Mouse (Mus musculus): ENCODE results near the gene Hspa1a. TPM values are rescaled to one million over a fixed set of nuclear protein-coding genes. Genes with fewer than 3 reads are reported as not detected.
A peak's percentile ranks its signal among the peaks of the same experiment; 100 is the strongest.
"Not testable (repeated sequence)": the region's sequence is repeated elsewhere in the genome, so short reads cannot be mapped to it uniquely, and the experiment has no call there.

Gene Hspa1a
- total RNA-seq, 2 experiments from 2014 or later, result 2.9 to 7.7 TPM

- DNase-seq (ENCODE audit: low spot score), result no peak
- intact Hi-C loops (cut with DNase I), result no loop called here
Observed at GRCm38 (mm10) chr17:34975581-34976492, 3.9 kb upstream of the Hspa1a start.

- intact Hi-C loops (cut with DNase I); DNase-seq (ENCODE audit: low spot score): not testable (repeated sequence)
Observed at GRCm38 (mm10) chr17:34971694-34972068, 275 bp downstream of the Hspa1a start.

- intact Hi-C loops (cut with DNase I); DNase-seq (ENCODE audit: low spot score): not testable (repeated sequence)
Observed at GRCm38 (mm10) chr17:34970850-34971249, 1.1 kb downstream of the Hspa1a start.

- DNase-seq (ENCODE audit: low spot score), result not testable (repeated sequence)
Observed at GRCm38 (mm10) chr17:34969822-34970221, 2.1 kb downstream of the Hspa1a start, which contains the start of gene Gm20481. TSS of gene Gm20481 (plus strand) at chr17:34969912.

GRCm38 (mm10) chr17:34965627-34966026 is 6.3 kb downstream of the Hspa1a start:
- no peak for DNase-seq (ENCODE audit: low spot score)
- intact Hi-C loops (cut with DNase I), result no loop called here

More at GRCm38 (mm10) chr17:34969822-34970221, 2.1 kb downstream of the Hspa1a start, which contains the start of gene Gm20481:
- intact Hi-C loops (cut with DNase I), result not testable (repeated sequence)

GRCm38 (mm10) chr17:34964640-34965049 is 7.3 kb downstream of the Hspa1a start:
- intact Hi-C loops (cut with DNase I), result no loop called here

GRCm38 (mm10) chr17:34962841-34963240 is 9.1 kb downstream of the Hspa1a start:
- no peak for DNase-seq (ENCODE audit: low spot score)
- intact Hi-C loops (cut with DNase I), result no loop called here

More at GRCm38 (mm10) chr17:34964640-34965049, 7.3 kb downstream of the Hspa1a start:
- no peak for DNase-seq (ENCODE audit: low spot score)

GRCm38 (mm10) chr17:34962125-34962524 is 9.8 kb downstream of the Hspa1a start:
- intact Hi-C loops (cut with DNase I), result no loop called here
- no peak for DNase-seq (ENCODE audit: low spot score)

GRCm38 (mm10) chr17:34960702-34961493 is 11.1 kb downstream of the Hspa1a start:
- intact Hi-C loops (cut with DNase I), result no loop called here
- DNase-seq (ENCODE audit: low spot score), result no peak

- no peak for DNase-seq (ENCODE audit: low spot score)
- intact Hi-C loops (cut with DNase I), result no loop called here
Observed at GRCm38 (mm10) chr17:34959881-34960515, 12.0 kb downstream of the Hspa1a start.

- DNase-seq (ENCODE audit: low spot score), result peak; percentile 86
- intact Hi-C loops (cut with DNase I), result not testable (repeated sequence)
Observed at GRCm38 (mm10) chr17:34959130-34959778, 12.7 kb downstream of the Hspa1a start, which contains the start of gene Hspa1b. TSS of gene Hspa1b (minus strand) at chr17:34959238.

- intact Hi-C loops (cut with DNase I), result not testable (repeated sequence)
Observed at GRCm38 (mm10) chr17:34958734-34959129, 13.2 kb downstream of the Hspa1a start.

GRCm38 (mm10) chr17:34957966-34958365 is 14.0 kb downstream of the Hspa1a start:
- DNase-seq (ENCODE audit: low spot score); intact Hi-C loops (cut with DNase I): not testable (repeated sequence)

More at GRCm38 (mm10) chr17:34958734-34959129, 13.2 kb downstream of the Hspa1a start:
- not testable (repeated sequence) for DNase-seq (ENCODE audit: low spot score)

GRCm38 (mm10) chr17:34957291-34957690 is 14.7 kb downstream of the Hspa1a start:
- DNase-seq (ENCODE audit: low spot score); intact Hi-C loops (cut with DNase I): not testable (repeated sequence)

- DNase-seq (ENCODE audit: low spot score), result no peak
- intact Hi-C loops (cut with DNase I), result loop anchor here (1.0 kb wide), 1 partner anchor 24 kb away; no protein-coding TSS in a partner anchor
Observed at GRCm38 (mm10) chr17:34956340-34956739, 15.6 kb downstream of the Hspa1a start.

- DNase-seq (ENCODE audit: low spot score), result no peak
- intact Hi-C loops (cut with DNase I), result loop anchor here (1.0 kb wide), 1 partner anchor 24 kb away; no protein-coding TSS in a partner anchor
Observed at GRCm38 (mm10) chr17:34955884-34956283, 16.1 kb downstream of the Hspa1a start.

- intact Hi-C loops (cut with DNase I), result no loop called here
Observed at GRCm38 (mm10) chr17:34954831-34955230, 17.1 kb downstream of the Hspa1a start.

GRCm38 (mm10) chr17:34953904-34954303 is 18.1 kb downstream of the Hspa1a start:
- intact Hi-C loops (cut with DNase I), result loop anchor here (2.0 kb wide), 1 partner anchor 23 kb away; the partner anchor contains the start of gene Neu1
- DNase-seq (ENCODE audit: low spot score), result no peak

More at GRCm38 (mm10) chr17:34954831-34955230, 17.1 kb downstream of the Hspa1a start:
- DNase-seq (ENCODE audit: low spot score), result no peak

- intact Hi-C loops (cut with DNase I), result loop anchor here (2.0 kb wide), 1 partner anchor 22 kb away; the partner anchor contains the start of gene Neu1
- no peak for DNase-seq (ENCODE audit: low spot score)
Observed at GRCm38 (mm10) chr17:34953258-34953657, 18.7 kb downstream of the Hspa1a start.

Measured in heart, postnatal 25 days (tissue).